22 mouse cellular contexts compared by ENCODE assay signal in the genomic region with DNA sequence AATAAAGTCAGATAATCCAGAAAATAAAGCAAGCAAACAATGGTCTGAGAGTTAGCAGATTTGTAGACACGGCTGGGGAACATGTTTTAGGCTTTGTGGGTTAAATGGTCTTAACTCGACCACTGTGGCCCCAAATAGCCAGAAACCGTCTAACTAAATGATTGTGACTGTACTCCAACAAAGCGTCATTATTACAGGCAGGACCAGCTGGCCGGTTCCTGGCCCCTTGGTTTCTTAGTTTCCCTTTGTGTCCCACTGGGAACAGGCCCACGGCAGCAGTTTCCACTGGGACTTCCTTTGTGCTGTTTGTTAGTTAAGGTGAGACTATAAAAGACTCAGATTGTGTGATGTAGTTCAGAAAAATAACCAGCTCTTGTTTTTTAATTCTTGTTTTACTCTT. TPM values are rescaled to one million over a fixed set of nuclear protein-coding genes. Genes with fewer than 3 reads are reported as not detected.
DNase-seq lines count a peak whose midpoint lies in the region; ATAC-seq and TF ChIP-seq lines count a peak whose summit lies in the region.
"Had no signal": no experiment of that assay in that cellular context is flagged by ENCODE, and none has a peak within 500 bp of the region (broad histone marks: within the 10 kb centered on the region; RNA-seq: fewer than 3 reads in every experiment).

No protein-coding gene starts in this region.

- 0 out of 2 replicates have a peak overlapping the region, but pooled peaks have one; percentile 7 for H3K27ac ChIP-seq in hindbrain, embryonic 14.5 days
- no peak overlapping the region for H3K27ac ChIP-seq in hindbrain, postnatal 0 days
- H3K27ac ChIP-seq in stomach, embryonic 16.5 days (ENCODE audit: low read length) = no peak overlapping the region; the same call in 1 of the 2 replicates
- no peak overlapping the region for H3K27ac ChIP-seq in stomach, postnatal 0 days (replicated peaks)
- 0 out of 2 replicates have a peak overlapping the region, but pooled peaks have one; percentile 0 for H3K27ac ChIP-seq in forebrain, embryonic 16.5 days (ENCODE audit: low read length)
- peak overlapping the region; percentile 43 for H3K27ac ChIP-seq in neural tube, embryonic 13.5 days (replicated peaks)
- H3K27ac ChIP-seq: heart, embryonic 10.5 days; hindbrain, embryonic 15.5 days; liver, embryonic 12.5 days; macrophage; midbrain, embryonic 10.5 days had no signal

- no peaks in the 10 kb centered on the region for H3K4me1 ChIP-seq in hindbrain, embryonic 14.5 days (replicated peaks; ENCODE audit: control insufficient read depth, insufficient read depth, low read length)
- H3K4me1 ChIP-seq in hindbrain, postnatal 0 days (ENCODE audit: insufficient read depth, low read length) = no peaks in the 10 kb centered on the region
- peaks cover 13% of the 10 kb centered on the region; the same call in 1 of the 2 replicates for H3K4me1 ChIP-seq in stomach, embryonic 16.5 days (ENCODE audit: control insufficient read depth, insufficient read depth, low read length)
- no peaks in the 10 kb centered on the region; the same call in 1 of the 2 replicates for H3K4me1 ChIP-seq in stomach, postnatal 0 days (replicated peaks; ENCODE audit: control insufficient read depth, insufficient read depth)
- peaks cover 27% of the 10 kb centered on the region for H3K4me1 ChIP-seq in forebrain, embryonic 16.5 days (replicated peaks; ENCODE audit: control insufficient read depth, insufficient read depth, low read length)
- peaks cover 44% of the 10 kb centered on the region for H3K4me1 ChIP-seq in neural tube, embryonic 13.5 days (replicated peaks)

- no peak overlapping the region for H3K9ac ChIP-seq in hindbrain, embryonic 14.5 days
- H3K9ac ChIP-seq in hindbrain, postnatal 0 days (replicated peaks; ENCODE audit: low read length) = no peak overlapping the region
- peak overlapping the region; percentile 11; the same call in 1 of the 2 replicates for H3K9ac ChIP-seq in stomach, embryonic 16.5 days (ENCODE audit: low read length)
- H3K9ac ChIP-seq in stomach, postnatal 0 days (ENCODE audit: low read length) = no peak overlapping the region
- no peak overlapping the region for H3K9ac ChIP-seq in forebrain, embryonic 16.5 days (replicated peaks; ENCODE audit: low read depth, low read length)
- no peak overlapping the region for H3K9ac ChIP-seq in neural tube, embryonic 13.5 days
- H3K9ac ChIP-seq: hindbrain, embryonic 15.5 days; liver, embryonic 12.5 days; lung, embryonic 14.5 days had no signal

- H3K27me3 ChIP-seq in hindbrain, embryonic 14.5 days (ENCODE audit: control insufficient read depth, insufficient read depth, low read length) = no peaks in the 10 kb centered on the region
- H3K27me3 ChIP-seq in hindbrain, postnatal 0 days (ENCODE audit: insufficient read depth, low read length) = no peaks in the 10 kb centered on the region
- H3K27me3 ChIP-seq in stomach, embryonic 16.5 days (ENCODE audit: control insufficient read depth, insufficient read depth, low read length) = no peaks in the 10 kb centered on the region
- no peaks in the 10 kb centered on the region for H3K27me3 ChIP-seq in stomach, postnatal 0 days (ENCODE audit: control insufficient read depth, insufficient read depth, low read length)
- no peaks in the 10 kb centered on the region for H3K27me3 ChIP-seq in forebrain, embryonic 16.5 days (replicated peaks; ENCODE audit: control insufficient read depth, insufficient read depth, low read length)
- H3K27me3 ChIP-seq in neural tube, embryonic 13.5 days = no peaks in the 10 kb centered on the region
- H3K27me3 ChIP-seq: hindbrain, embryonic 15.5 days; liver, embryonic 12.5 days had no signal

- 39% methylated on average over 6 of the region's 6 CpGs for WGBS in hindbrain, embryonic 14.5 days
- WGBS in hindbrain, postnatal 0 days = 30% methylated on average over 6 of the region's 6 CpGs
- 67% methylated on average over 6 of the region's 6 CpGs for WGBS in stomach, embryonic 16.5 days
- 53% methylated on average over 6 of the region's 6 CpGs for WGBS in stomach, postnatal 0 days
- 13% methylated on average over 6 of the region's 6 CpGs for WGBS in forebrain, embryonic 16.5 days
- 20% methylated on average over 6 of the region's 6 CpGs for WGBS in neural tube, embryonic 13.5 days

- H3K9me3 ChIP-seq in hindbrain, embryonic 14.5 days (ENCODE audit: control insufficient read depth, low read length) = no peaks in the 10 kb centered on the region
- no peaks in the 10 kb centered on the region for H3K9me3 ChIP-seq in hindbrain, postnatal 0 days (ENCODE audit: low read length)
- H3K9me3 ChIP-seq in stomach, embryonic 16.5 days (replicated peaks; ENCODE audit: control insufficient read depth, low read length) = no peaks in the 10 kb centered on the region
- no peaks in the 10 kb centered on the region for H3K9me3 ChIP-seq in stomach, postnatal 0 days (ENCODE audit: control insufficient read depth, low read length)
- H3K9me3 ChIP-seq in forebrain, embryonic 16.5 days (ENCODE audit: control insufficient read depth, low read length) = no peaks in the 10 kb centered on the region
- H3K9me3 ChIP-seq in neural tube, embryonic 13.5 days = no peaks in the 10 kb centered on the region
- H3K9me3 ChIP-seq: heart, embryonic 10.5 days; hindbrain, embryonic 15.5 days; liver, embryonic 12.5 days; midbrain, embryonic 10.5 days had no signal

- H3K36me3 ChIP-seq in hindbrain, embryonic 14.5 days (replicated peaks; ENCODE audit: control insufficient read depth, insufficient read depth) = peaks cover 45% of the 10 kb centered on the region
- peaks cover 30% of the 10 kb centered on the region for H3K36me3 ChIP-seq in hindbrain, postnatal 0 days (ENCODE audit: insufficient read depth, low read length)
- peaks cover 19% of the 10 kb centered on the region for H3K36me3 ChIP-seq in stomach, embryonic 16.5 days (ENCODE audit: control insufficient read depth, insufficient read depth, low read length)
- peaks cover 19% of the 10 kb centered on the region for H3K36me3 ChIP-seq in stomach, postnatal 0 days (ENCODE audit: control insufficient read depth, insufficient read depth, low read length)
- peaks cover 27% of the 10 kb centered on the region for H3K36me3 ChIP-seq in forebrain, embryonic 16.5 days (ENCODE audit: control insufficient read depth, insufficient read depth)
- peaks cover 45% of the 10 kb centered on the region for H3K36me3 ChIP-seq in neural tube, embryonic 13.5 days

- no peak for TF ChIP-seq CTCF in hindbrain, postnatal 0 days (IDR thresholded peaks at IDR 0.05; ENCODE audit: low read depth)
- no peak for TF ChIP-seq CTCF in stomach, postnatal 0 days (IDR thresholded peaks at IDR 0.05; ENCODE audit: low read depth)

- H3K4me3 ChIP-seq in hindbrain, embryonic 14.5 days (replicated peaks; ENCODE audit: low read length) = no peak overlapping the region
- no peak overlapping the region for H3K4me3 ChIP-seq in hindbrain, postnatal 0 days (ENCODE audit: low read length)
- H3K4me3 ChIP-seq in stomach, embryonic 16.5 days (replicated peaks; ENCODE audit: low read length) = no peak overlapping the region
- H3K4me3 ChIP-seq in stomach, postnatal 0 days (ENCODE audit: low read depth, low read length) = no peak overlapping the region
- H3K4me3 ChIP-seq in forebrain, embryonic 16.5 days (replicated peaks; ENCODE audit: low read length) = no peak overlapping the region
- no peak overlapping the region for H3K4me3 ChIP-seq in neural tube, embryonic 13.5 days
- H3K4me3 ChIP-seq: heart, embryonic 10.5 days; hindbrain, embryonic 15.5 days; liver, embryonic 12.5 days; midbrain, embryonic 10.5 days; myocyte had no signal

- no peak for TF ChIP-seq EP300 in stomach, postnatal 0 days (optimal IDR thresholded peaks at IDR 0.05)

- DNase-seq in hindbrain, embryonic 14.5 days (ENCODE audit: low spot score) = no peak
- no peak for DNase-seq in hindbrain, postnatal 0 days (ENCODE audit: low spot score)
- DNase-seq in stomach, postnatal 0 days (ENCODE audit: low spot score) = no peak
- no peak for DNase-seq in left cerebral cortex, postnatal 14 days (ENCODE audit: low spot score in 2 of 2)
- no peak for DNase-seq in adrenal gland, postnatal 4 days (ENCODE audit: low spot score in 2 of 2)
- DNase-seq: adrenal gland, adult 2 months; B cell, adult 2 months; cerebellum, adult 11-12 months; cerebellum, postnatal 14 days; embryo, embryonic 11 days; lung, embryonic 14.5 days; thymus, postnatal 36 days had no signal

- H3K4me2 ChIP-seq in hindbrain, embryonic 14.5 days (replicated peaks) = no peak overlapping the region
- no peak overlapping the region for H3K4me2 ChIP-seq in hindbrain, postnatal 0 days (ENCODE audit: low read depth, low read length)
- H3K4me2 ChIP-seq in stomach, embryonic 16.5 days (ENCODE audit: low read depth, low read length) = no peak overlapping the region
- no peak overlapping the region for H3K4me2 ChIP-seq in stomach, postnatal 0 days (replicated peaks; ENCODE audit: low read depth)
- H3K4me2 ChIP-seq in forebrain, embryonic 16.5 days (ENCODE audit: low read length) = no peak overlapping the region
- no peak overlapping the region for H3K4me2 ChIP-seq in neural tube, embryonic 13.5 days
- H3K4me2 ChIP-seq: hindbrain, embryonic 15.5 days; liver, embryonic 12.5 days; lung, embryonic 14.5 days had no signal

- no peak for ATAC-seq in hindbrain, embryonic 14.5 days (ENCODE audit: low FRiP score)
- ATAC-seq in hindbrain, postnatal 0 days = no peak
- ATAC-seq in stomach, embryonic 16.5 days (ENCODE audit: insufficient read depth, low FRiP score) = no peak
- ATAC-seq in stomach, postnatal 0 days (ENCODE audit: low FRiP score, low TSS enrichment) = no peak
- ATAC-seq in forebrain, embryonic 16.5 days = no peak
- no peak for ATAC-seq in neural tube, embryonic 13.5 days (ENCODE audit: low read depth)
- ATAC-seq: intestine, postnatal 0 days; liver, embryonic 12.5 days had no signal

- intact Hi-C loops in left cerebral cortex, postnatal 14 days (cut with DNase I) = no loop called here

RNA-seq across cellular contexts. Expression of gene Enoph1, which starts 18.9 kb away (rescaled TPM):
- 44.3 and 54.0 TPM in 2 replicates for polyA plus RNA-seq in hindbrain, embryonic 14.5 days (2014; fragmentation: Nextera tagmentation; extraction: Ambion mirVana)
- total RNA-seq in hindbrain, postnatal 0 days (2014; rRNA removed) = 41.6 and 55.6 TPM in 2 replicates
- 48.6 and 49.0 TPM in 2 replicates for polyA plus RNA-seq in hindbrain, postnatal 0 days (2015; fragmentation: Nextera tagmentation; extraction: Ambion mirVana)
- 42.2 and 48.3 TPM in 2 replicates for polyA plus RNA-seq in stomach, embryonic 16.5 days (2015; fragmentation: Nextera tagmentation; extraction: Ambion mirVana)
- polyA plus RNA-seq in stomach, postnatal 0 days (2015; fragmentation: Nextera tagmentation; extraction: Ambion mirVana) = 23.4 and 23.5 TPM in 2 replicates
- 68.0 and 69.1 TPM in 2 replicates for polyA plus RNA-seq in forebrain, embryonic 16.5 days (2015; fragmentation: Nextera tagmentation; extraction: Ambion mirVana)
- 38.9 and 42.9 TPM in 2 replicates for polyA plus RNA-seq in neural tube, embryonic 13.5 days (2015; fragmentation: Nextera tagmentation; extraction: Ambion mirVana)
- 10 to 100 TPM; 50.0 to 52.6 TPM for total RNA-seq in left cerebral cortex, postnatal 14 days (2021)
- 10 to 100 TPM; 41.5 to 42.1 TPM for total RNA-seq in adrenal gland, postnatal 4 days (2021)

RNA-seq across cellular contexts. Expression of gene Hnrnpdl, which starts 19.3 kb away (rescaled TPM):
- 202 and 206 TPM in 2 replicates for polyA plus RNA-seq in hindbrain, embryonic 14.5 days (2014; fragmentation: Nextera tagmentation; extraction: Ambion mirVana)
- 107 and 121 TPM in 2 replicates for total RNA-seq in hindbrain, postnatal 0 days (2014; rRNA removed)
- 184 and 193 TPM in 2 replicates for polyA plus RNA-seq in hindbrain, postnatal 0 days (2015; fragmentation: Nextera tagmentation; extraction: Ambion mirVana)
- polyA plus RNA-seq in stomach, embryonic 16.5 days (2015; fragmentation: Nextera tagmentation; extraction: Ambion mirVana) = 120 and 123 TPM in 2 replicates
- polyA plus RNA-seq in stomach, postnatal 0 days (2015; fragmentation: Nextera tagmentation; extraction: Ambion mirVana) = 58.8 and 58.9 TPM in 2 replicates
- 246 and 250 TPM in 2 replicates for polyA plus RNA-seq in forebrain, embryonic 16.5 days (2015; fragmentation: Nextera tagmentation; extraction: Ambion mirVana)
- 211 and 214 TPM in 2 replicates for polyA plus RNA-seq in neural tube, embryonic 13.5 days (2015; fragmentation: Nextera tagmentation; extraction: Ambion mirVana)
- total RNA-seq in left cerebral cortex, postnatal 14 days (2021) = 100 to 1,000 TPM; 141 to 169 TPM
- 100 to 1,000 TPM; 223 to 234 TPM for total RNA-seq in adrenal gland, postnatal 4 days (2021)

Comparison
In these comparisons a context has a peak if more than half of its experiments do, and no peak if none do; other contexts are left out.
1. H3K27ac ChIP-seq: peak in hindbrain, embryonic 14.5 days (single experiment), forebrain, embryonic 16.5 days (single experiment) and neural tube, embryonic 13.5 days (single experiment); none in hindbrain, postnatal 0 days (single experiment), stomach, embryonic 16.5 days (single experiment) and stomach, postnatal 0 days (single experiment).